Mouse (Mus musculus): ENCODE data around the gene Ldhc. TPM values are rescaled to one million over a fixed set of nuclear protein-coding genes. Genes with fewer than 3 reads are reported as not detected.

The Ldhc gene
- polyA plus RNA-seq, 3 experiments from 2014 or later = not detected

DNA sequence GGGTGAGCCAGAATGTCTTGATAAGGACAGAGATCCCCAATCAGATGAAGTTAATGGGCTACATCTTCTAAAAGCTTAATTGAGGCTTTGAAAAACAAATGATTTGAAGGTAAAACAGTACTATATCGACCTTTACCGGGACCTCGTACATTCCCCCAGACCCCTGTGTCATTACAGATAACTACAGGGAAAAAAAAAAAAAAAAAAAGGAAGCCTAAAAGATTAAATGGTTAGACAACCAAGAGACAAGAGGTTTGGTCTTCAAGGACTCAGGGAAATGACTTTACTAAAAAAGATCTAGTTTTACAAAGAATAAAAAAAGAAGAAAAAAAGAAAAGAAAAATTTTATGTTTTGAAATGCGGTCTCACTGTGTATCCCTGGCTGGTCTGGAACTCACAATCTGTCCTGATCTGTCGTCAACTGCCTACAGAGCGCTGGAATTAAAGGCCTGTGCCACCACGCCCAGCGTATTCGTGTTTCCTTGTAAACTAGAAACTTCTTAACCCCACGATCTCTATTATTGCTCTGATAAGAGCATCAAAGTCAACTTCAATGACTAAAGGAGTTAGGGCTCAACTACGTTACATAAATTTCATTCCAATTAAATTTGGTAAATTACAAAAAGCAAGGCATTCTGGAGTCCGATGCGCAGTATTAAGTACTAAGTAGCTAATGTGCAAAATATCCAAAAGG is 57.8 kb downstream of the Ldhc start:
- ATAC-seq = no peak

DNA sequence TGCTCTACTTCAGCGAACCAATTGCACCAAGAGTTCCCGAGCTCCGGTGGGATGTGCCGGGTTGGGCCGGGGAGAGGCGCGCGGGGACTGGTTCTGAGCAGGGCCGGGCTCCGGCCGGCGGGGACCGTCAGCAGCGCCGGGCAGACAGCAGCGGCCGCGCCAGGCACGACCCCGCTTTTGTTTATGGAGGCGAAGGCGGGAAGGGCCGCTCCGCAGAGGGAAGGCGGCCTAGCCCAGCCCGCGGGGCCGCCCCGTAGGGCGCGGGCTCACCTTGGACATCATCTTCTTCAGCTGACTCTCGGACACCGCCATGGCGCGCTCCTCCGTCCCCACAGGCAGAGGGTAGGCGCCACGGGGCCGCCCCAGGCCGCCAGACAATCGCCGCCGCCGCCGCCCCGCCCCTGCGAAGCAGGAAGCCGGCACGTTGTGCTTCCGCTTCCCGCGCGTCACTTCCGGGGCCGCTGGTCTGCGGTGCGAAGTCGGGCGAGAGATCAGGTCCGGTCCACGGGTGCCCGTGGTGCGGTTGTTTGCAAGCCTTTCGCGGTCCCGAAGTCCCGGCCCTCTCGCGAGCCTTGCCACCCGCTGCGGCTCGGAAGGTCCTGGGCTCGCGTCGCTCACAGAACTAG is 58.7 kb downstream of the Ldhc start, which contains the start of gene Tsg101:
TSS of gene Tsg101 (minus strand) at position 419 of the 626 bp plus-strand sequence.
- peak; percentile 91 for ATAC-seq

DNA sequence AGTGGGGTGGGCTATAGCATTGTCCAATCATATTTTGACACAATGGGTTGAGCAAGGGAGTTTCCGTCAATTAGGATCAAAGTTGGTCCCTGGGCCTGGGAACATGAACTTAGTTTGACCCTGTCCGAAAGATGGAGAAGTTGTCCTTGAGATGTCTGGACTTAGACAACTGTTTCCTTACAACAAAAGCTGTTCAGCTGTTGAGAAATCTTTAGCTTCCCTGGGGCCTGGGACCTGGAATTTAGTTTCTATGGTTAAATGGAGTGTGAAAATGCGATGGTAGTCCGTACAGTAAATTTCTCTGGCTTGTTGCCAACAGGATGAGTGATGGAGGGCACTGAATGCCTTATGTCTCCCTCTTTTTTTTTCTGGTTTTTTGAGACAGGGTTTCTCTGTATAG is 61.1 kb downstream of the Ldhc start:
- no peak for ATAC-seq

Other genes with a start within 250 kb of the Ldhc start
- gene Sergef, start 221.4 kb upstream of the Ldhc start, polyA plus RNA-seq (2017; shearing (Covaris generic)) = 10 to 100 TPM; 17.1 to 20.4 (median 18.8) TPM
- gene Tph1, start 188.7 kb upstream of the Ldhc start, polyA plus RNA-seq (2017; shearing (Covaris generic)) = 1 to 10 TPM in 2 of 3 experiments, not detected in 1; 1.5 to 1.7 TPM
- gene Saal1, start 150.5 kb upstream of the Ldhc start, polyA plus RNA-seq (2017; shearing (Covaris generic)) = 10 to 100 TPM; 17.8 to 22.5 (median 18.4) TPM
- gene Saa3, start 145.5 kb upstream of the Ldhc start, polyA plus RNA-seq (2017; shearing (Covaris generic)) = not detected
- not detected for gene Saa4, start 128.6 kb upstream of the Ldhc start, polyA plus RNA-seq (2017; shearing (Covaris generic))
- not detected for gene Saa1, start 118.2 kb upstream of the Ldhc start, polyA plus RNA-seq (2017; shearing (Covaris generic))
- gene Saa2, start 109.4 kb upstream of the Ldhc start, polyA plus RNA-seq (2017; shearing (Covaris generic)) = not detected
- 10 to 100 TPM; 16.4 to 22.3 (median 19.7) TPM for gene Hps5, start 65.1 kb upstream of the Ldhc start, polyA plus RNA-seq (2017; shearing (Covaris generic))
- 10 to 100 TPM; 26.7 to 29.9 (median 27.0) TPM for gene Gtf2h1, start 65.1 kb upstream of the Ldhc start, polyA plus RNA-seq (2017; shearing (Covaris generic))
- gene Ldha, start 19.7 kb upstream of the Ldhc start, polyA plus RNA-seq (2017; shearing (Covaris generic)) = 1,000 to 10,000 TPM in 1 of 3 experiments, 100 to 1,000 TPM in 2; 790 to 1,249 (median 846) TPM
- gene Tsg101, start 58.8 kb downstream of the Ldhc start, polyA plus RNA-seq (2017; shearing (Covaris generic)) = 100 to 1,000 TPM; 101 to 140 (median 128) TPM
- gene Uevld, start 97.3 kb downstream of the Ldhc start, polyA plus RNA-seq (2017; shearing (Covaris generic)) = 10 to 100 TPM in 1 of 3 experiments, 1 to 10 TPM in 2; 7.7 to 12.0 (median 8.1) TPM
- not detected for gene Gm9999, start 122.4 kb downstream of the Ldhc start, polyA plus RNA-seq (2017; shearing (Covaris generic))
- 10 to 100 TPM; 28.3 to 49.5 (median 29.4) TPM for gene Spty2d1, start 147.2 kb downstream of the Ldhc start, polyA plus RNA-seq (2017; shearing (Covaris generic))
- 1 to 10 TPM; 1.5 to 6.6 (median 3.8) TPM for gene Tmem86a, start 189.4 kb downstream of the Ldhc start, polyA plus RNA-seq (2017; shearing (Covaris generic))